Mouse (Mus musculus) left cerebral cortex, postnatal 36 days (tissue): Measurements from ENCODE around the gene Phf7. TPM values are rescaled to one million over a fixed set of nuclear protein-coding genes. Genes with fewer than 3 reads are reported as not detected.
A peak's percentile ranks its signal among the peaks of the same experiment; 100 is the strongest.

Experiments used
- DNase-seq, 2 experiments: peaks; one replicate each; pipeline ENCODE4 v3.0.0; 2021 to 2022; ENCODE audit warnings: low spot score in 2 of 2, mixed read lengths in 1 of 2
- intact Hi-C: fragments of 180-260 bp; cut with DNase I; formaldehyde crosslinking; loops from one replicate; pipeline ENCODE4 v1.15.1; 2025
- total RNA-seq, 2 experiments: library from RNA; stranded (reverse); gene quantifications; 2 replicates each; pipeline ENCODE4 v1.2.3; 2021

Phf7 gene
- total RNA-seq, 2 experiments from 2014 or later: 4.4 to 4.6 TPM

GRCm38 (mm10) chr14:31205562-31206467 lies 45.3 kb downstream of the Phf7 start:
- DNase-seq: peak; percentile 47 to 53
- intact Hi-C loops: loop anchor here (5.0 kb wide), 1 partner anchor 46 kb away; the partner anchor contains the start of genes Bap1 and Phf7

- intact Hi-C loops: loop anchor here (5.0 kb wide), 1 partner anchor 47 kb away; the partner anchor contains the start of genes Bap1 and Phf7
- DNase-seq: no peak
Measured at GRCm38 (mm10) chr14:31205244-31205561, 45.9 kb downstream of the Phf7 start.

DNA sequence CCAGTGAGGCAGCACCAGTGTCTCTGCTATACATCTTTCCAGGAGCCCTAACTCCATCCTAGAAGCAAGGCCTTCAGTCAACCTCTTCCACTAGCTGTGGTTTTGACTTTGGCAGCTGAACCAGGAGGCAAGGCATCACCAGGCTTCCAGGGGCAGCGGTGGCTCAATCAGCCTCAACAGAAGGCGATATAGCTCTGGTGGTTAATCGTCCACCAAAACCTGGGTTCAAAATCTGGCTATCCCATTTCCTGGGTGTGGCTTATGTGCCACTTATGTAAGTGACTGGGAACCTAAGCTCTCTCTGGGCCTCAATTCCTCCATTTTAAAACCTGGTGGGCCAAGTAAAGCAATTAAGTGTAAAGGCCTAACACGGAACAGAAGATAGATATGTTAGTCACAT lies 46.3 kb downstream of the Phf7 start:
- no peak for DNase-seq
- intact Hi-C loops: loop anchor here (5.0 kb wide), 1 partner anchor 47 kb away; the partner anchor contains the start of genes Bap1 and Phf7

GRCm38 (mm10) chr14:31200038-31200437 lies 51.1 kb downstream of the Phf7 start:
- intact Hi-C loops: no loop called here
- DNase-seq: no peak

- intact Hi-C loops: loop anchor here (5.0 to 10.0 kb wide), 2 partner anchors 67 to 185 kb away; partner anchors contain the start of genes Gnl3, Nt5dc2 and Pbrm1
- no peak for DNase-seq
Measured at GRCm38 (mm10) chr14:31199599-31199998, 51.5 kb downstream of the Phf7 start.

DNA sequence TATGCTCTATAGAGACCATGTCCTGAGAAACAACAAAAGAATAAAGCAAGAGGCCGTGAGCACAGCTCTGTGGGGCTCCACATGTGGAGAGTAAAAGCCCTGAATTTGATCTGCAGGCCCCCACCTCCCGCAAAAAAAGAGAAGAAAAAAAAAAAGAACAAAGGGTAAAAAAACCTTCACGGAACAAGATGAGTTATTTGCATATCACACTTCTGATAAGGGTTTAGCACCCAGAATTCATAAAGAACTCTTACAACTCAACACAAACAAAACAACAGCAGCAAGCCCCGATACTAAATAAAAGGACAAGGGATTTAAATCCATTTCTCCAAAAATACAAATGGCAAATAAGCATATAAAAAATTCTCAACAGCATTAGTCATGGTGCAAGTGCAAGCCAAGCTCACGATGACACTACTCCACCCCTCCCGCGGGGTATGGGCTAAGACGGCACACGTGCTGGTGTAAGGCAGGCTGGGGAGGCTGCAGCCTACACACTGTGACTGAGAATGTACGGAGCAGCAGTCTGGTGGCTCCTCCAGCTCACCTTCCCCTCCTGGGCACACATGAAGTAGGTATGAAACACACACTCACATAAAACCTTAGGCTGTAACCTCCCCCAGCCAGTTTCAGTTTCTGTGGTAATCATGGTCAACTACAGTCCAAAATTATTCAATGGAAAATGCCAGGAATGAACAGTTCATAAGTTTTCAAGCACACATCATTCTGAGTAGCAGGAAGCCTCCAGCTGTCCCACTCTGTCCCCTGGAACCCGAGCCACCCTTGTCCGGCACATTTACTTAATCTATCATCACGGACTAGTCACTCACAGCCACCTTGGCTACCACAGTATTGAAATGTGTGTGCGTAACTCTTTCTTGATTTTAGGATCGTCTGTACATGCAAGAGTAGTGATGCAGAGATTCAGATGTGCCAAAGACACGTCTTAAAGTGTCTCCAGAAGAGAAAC lies 53.3 kb downstream of the Phf7 start:
- peak in 1 of 2 experiments; percentile 50 for DNase-seq
- intact Hi-C loops: loop anchor here (5.0 to 10.0 kb wide), 2 partner anchors 66 to 183 kb away; partner anchors contain the start of genes Gnl3, Nt5dc2 and Pbrm1

DNA sequence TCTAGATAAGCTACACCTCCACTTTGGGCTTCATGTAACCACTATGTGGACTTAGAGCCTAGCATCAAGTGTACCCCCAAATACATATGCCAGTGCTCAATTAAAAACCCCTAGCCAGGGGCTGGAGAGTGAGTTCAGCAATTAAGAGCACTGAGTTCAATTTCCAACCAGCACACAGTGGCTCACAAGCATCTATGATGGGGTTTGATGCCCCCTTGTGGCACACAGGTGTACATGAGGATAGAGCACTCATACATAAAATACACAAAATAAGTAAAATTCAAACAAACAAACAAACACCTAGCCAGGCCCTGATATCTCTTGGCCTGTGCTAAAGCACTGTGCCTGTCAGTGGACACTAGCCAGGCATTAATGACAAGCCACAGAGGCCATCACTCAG lies 55.1 kb downstream of the Phf7 start:
- DNase-seq: no peak
- intact Hi-C loops: loop anchor here (5.0 to 10.0 kb wide), 2 partner anchors 64 to 181 kb away; partner anchors contain the start of genes Gnl3, Nt5dc2 and Pbrm1

DNA sequence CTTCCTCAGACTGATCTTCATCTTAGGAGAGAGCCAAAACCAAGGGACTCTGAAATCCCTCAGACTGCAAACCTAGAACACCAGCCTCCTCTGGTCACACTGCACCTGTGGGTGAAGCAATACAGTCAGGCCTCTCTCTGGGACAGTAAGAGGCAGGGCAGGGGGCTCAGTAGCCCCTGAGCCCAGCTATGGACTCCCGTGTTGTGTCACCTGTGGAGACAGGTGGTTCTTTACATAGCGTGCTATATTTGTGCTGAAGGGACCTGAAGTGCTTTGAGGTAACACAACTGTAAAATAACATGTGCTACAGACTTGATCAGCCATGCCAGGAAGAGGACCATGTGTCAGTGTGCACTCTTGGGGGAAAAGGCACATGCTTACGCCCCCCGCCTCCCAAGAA lies 55.6 kb downstream of the Phf7 start:
- intact Hi-C loops: loop anchor here (5.0 to 10.0 kb wide), 2 partner anchors 63 to 181 kb away; partner anchors contain the start of genes Gnl3, Nt5dc2 and Pbrm1
- no peak for DNase-seq

- intact Hi-C loops: loop anchor here (5.0 to 10.0 kb wide), 2 partner anchors 63 to 180 kb away; partner anchors contain the start of genes Gnl3, Nt5dc2 and Pbrm1
- DNase-seq: no peak
Measured at GRCm38 (mm10) chr14:31194891-31195513, 56.1 kb downstream of the Phf7 start.

- intact Hi-C loops: loop anchor here (10.0 kb wide), 1 partner anchor 180 kb away; the partner anchor contains the start of genes Gnl3 and Pbrm1
- no peak for DNase-seq
Measured at GRCm38 (mm10) chr14:31194441-31194840, 56.7 kb downstream of the Phf7 start.

DNA sequence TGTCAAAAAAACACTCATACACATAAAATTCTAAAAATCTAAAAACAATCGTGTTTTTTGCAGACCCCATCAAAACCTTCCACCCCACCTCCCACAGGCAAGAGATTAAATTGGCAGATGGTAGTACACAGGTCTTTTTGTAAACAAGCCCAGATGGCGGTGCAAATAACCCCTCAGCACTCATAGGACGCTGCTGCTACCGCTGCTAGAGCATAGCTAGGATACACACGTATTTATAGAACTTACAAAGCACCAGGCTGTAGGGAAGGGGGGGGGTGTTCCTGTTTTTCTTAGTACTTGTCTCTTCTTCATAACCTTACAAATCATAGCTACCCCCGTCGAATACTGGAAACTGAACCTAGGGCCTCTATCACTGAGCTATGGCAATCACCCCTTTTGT lies 57.3 kb downstream of the Phf7 start:
- DNase-seq: no peak
- intact Hi-C loops: loop anchor here (10.0 kb wide), 1 partner anchor 179 kb away; the partner anchor contains the start of genes Gnl3 and Pbrm1

DNA sequence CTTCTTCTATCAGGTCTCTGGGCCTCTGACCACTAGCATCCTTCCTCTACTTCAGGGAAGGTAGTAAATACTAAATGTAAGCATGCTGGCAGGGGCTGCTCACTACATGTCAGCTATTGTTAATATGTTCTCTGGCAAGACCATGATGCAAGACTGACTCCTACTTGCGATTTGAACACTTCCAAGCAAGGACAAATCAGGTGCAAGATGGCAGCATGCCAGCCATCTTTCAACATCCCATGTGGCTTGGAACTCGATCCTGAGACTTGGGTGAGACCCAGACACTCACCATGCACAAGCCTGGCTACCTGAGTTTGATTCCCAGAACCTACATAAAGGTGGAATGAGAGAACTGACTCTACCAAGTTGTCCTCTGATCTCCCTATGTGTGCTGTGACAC lies 59.2 kb downstream of the Phf7 start:
- DNase-seq: no peak
- intact Hi-C loops: loop anchor here (10.0 kb wide), 1 partner anchor 177 kb away; the partner anchor contains the start of genes Gnl3 and Pbrm1

DNA sequence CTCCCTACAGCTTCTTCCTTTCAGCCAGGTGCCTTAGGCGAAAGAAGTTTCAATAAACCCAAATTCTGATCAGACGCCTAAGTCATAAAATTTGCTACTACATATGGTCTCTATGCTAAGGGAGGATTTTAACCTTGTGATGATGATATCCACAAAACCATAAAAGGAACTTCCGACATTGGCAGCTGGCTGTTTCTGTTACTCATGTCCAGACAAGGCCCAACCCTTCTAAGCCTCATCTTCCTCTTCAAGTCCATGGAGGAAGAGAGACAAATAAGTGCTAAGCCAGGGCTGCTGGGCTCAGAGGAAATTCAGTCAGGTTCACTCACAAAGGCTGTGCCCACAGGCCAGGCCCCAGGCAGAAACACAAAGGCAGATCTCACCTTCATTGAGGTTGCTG lies 61.8 kb downstream of the Phf7 start:
- no peak for DNase-seq
- intact Hi-C loops: no loop called here

DNA sequence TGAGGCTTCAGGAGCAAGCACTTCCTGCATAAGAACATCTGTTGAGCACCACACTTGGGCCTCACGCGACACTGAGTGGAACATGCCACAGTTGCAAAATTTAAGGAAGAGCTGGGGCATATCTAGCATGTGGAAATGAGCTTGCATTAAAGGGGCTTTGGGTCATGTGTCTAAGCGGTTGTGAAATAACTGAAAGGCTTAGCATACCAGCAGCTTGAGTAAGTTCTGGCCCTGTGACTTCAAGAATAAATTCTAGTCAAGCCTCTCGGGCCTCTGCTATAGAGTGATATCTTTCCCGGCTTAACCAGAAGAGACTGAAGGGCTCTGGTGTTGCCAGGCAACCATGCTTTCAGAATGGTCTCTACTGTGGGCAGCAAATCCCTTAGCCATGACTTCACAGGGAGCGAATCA lies 62.3 kb downstream of the Phf7 start:
- intact Hi-C loops: no loop called here
- no peak for DNase-seq

Other genes starting within 250 kb of the Phf7 start
- gene Glt8d1, start 249.9 kb downstream of the Phf7 start, total RNA-seq: 10 to 100 TPM; 27.9 to 43.2 TPM
- gene Spcs1, start 249.6 kb downstream of the Phf7 start, total RNA-seq: 100 to 1,000 TPM; 151 to 164 TPM
- gene Pbrm1, start 232.2 kb downstream of the Phf7 start, total RNA-seq: 10 to 100 TPM; 50.1 to 57.6 TPM
- 10 to 100 TPM; 41.8 to 53.9 TPM for gene Gnl3, start 232.2 kb downstream of the Phf7 start, total RNA-seq
- gene Smim4, start 122.4 kb downstream of the Phf7 start, total RNA-seq: 10 to 100 TPM; 24.6 to 32.9 TPM
- 1 to 10 TPM; 2.8 to 4.6 TPM for gene Nt5dc2, start 120.3 kb downstream of the Phf7 start, total RNA-seq
- 10 to 100 TPM; 22.5 to 23.5 TPM for gene Stab1, start 82.7 kb downstream of the Phf7 start, total RNA-seq
- 100 to 1,000 TPM in 1 of 2 experiments, 10 to 100 TPM in 1; 41.9 to 150 TPM for gene Tnnc1, start 43.0 kb downstream of the Phf7 start, total RNA-seq
- 100 to 1,000 TPM; 373 to 412 TPM for gene Nisch, start 34.4 kb downstream of the Phf7 start, total RNA-seq
- 1 to 10 TPM; 4.4 to 5.8 TPM for gene Sema3g, start 33.5 kb downstream of the Phf7 start, total RNA-seq
- 100 to 1,000 TPM; 144 to 148 TPM for gene Bap1, start 133 bp upstream of the Phf7 start, total RNA-seq
- 1 to 10 TPM; 4.7 to 4.9 TPM for gene Dnah1, start 72.6 kb upstream of the Phf7 start, total RNA-seq
- gene Capn7, start 85.3 kb upstream of the Phf7 start, total RNA-seq: 10 to 100 TPM; 31.0 to 39.9 TPM
- 10 to 100 TPM; 60.1 to 60.2 TPM for gene Sh3bp5, start 184.8 kb upstream of the Phf7 start, total RNA-seq
- gene Eaf1, start 243.1 kb upstream of the Phf7 start, total RNA-seq: 10 to 100 TPM; 12.4 to 13.8 TPM
- 10 to 100 TPM; 29.7 to 35.1 TPM for gene Mettl6, start 243.7 kb upstream of the Phf7 start, total RNA-seq